Mouse (Mus musculus): ENCODE data around the gene Map3k4. TPM values are rescaled to one million over a fixed set of nuclear protein-coding genes. Genes with fewer than 3 reads are reported as not detected.
"Not testable (repeated sequence)": the region's sequence is repeated elsewhere in the genome, so short reads cannot be mapped to it uniquely, and the experiment has no call there.

Map3k4 gene
- polyA plus RNA-seq, 1 experiment: 7.4 TPM

DNA sequence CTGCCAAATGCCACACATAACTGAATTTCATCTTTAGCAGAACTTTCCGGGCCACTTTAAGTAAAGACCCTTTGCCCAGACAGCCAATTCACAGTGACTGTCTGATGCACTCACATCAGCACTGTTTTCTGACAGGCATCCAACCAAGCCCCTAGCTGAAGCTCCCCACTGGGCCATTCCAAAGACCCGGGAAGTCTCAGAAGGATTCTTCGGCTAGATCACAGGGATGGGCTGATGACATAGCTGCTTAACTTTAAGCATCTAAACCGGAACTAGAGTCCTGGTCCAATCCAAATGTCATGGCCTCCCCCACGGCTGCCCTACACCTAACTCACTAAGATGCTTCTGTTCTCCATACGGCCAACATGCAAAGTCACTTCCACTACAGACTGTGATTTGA is 25.0 kb downstream of the Map3k4 start:
- no peak overlapping the region for H3K4me3 ChIP-seq (ENCODE audit: insufficient read depth, low read depth, low read length)
- H3K4me1 ChIP-seq (ENCODE audit: control insufficient read depth, insufficient read depth, insufficient read length, low read length): peaks cover 24% of the 10 kb centered on the region
- no peak overlapping the region for H3K27ac ChIP-seq (replicated peaks; ENCODE audit: low read depth, low read length)

DNA sequence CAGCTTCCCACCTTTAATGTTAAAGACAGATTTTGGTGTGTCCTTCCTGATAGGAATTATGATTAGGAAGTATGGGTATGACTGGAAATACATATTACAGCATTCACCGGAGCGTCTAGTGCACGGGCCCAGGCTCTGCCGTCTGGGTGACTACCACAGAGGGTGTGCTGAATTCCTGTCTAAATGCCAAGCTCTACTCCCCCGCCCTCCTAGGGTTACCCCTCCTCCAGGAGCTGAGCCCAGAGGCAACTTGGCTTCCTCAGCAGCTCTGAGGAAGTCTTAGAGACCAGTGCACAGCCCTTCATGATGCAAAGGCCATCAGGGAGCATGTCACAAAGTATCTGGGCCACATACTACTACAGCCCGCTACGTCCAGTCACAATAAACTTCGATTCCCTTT is 25.7 kb downstream of the Map3k4 start:
- Histone ChIP-seq H3K27ac (replicated peaks; ENCODE audit: low read depth, low read length) (no peak overlapping the region), H3K4me1 (ENCODE audit: control insufficient read depth, insufficient read depth, insufficient read length, low read length) (peaks cover 21% of the 10 kb centered on the region), H3K4me3 (ENCODE audit: insufficient read depth, low read depth, low read length) (no peak overlapping the region)

- peaks cover 21% of the 10 kb centered on the region for H3K4me1 ChIP-seq (ENCODE audit: control insufficient read depth, insufficient read depth, insufficient read length, low read length)
- no peak overlapping the region for H3K27ac ChIP-seq (replicated peaks; ENCODE audit: low read depth, low read length)
- no peak overlapping the region for H3K4me3 ChIP-seq (ENCODE audit: insufficient read depth, low read depth, low read length)
Measured at GRCm38 (mm10) chr17:12292356-12292755, 26.2 kb downstream of the Map3k4 start.

DNA sequence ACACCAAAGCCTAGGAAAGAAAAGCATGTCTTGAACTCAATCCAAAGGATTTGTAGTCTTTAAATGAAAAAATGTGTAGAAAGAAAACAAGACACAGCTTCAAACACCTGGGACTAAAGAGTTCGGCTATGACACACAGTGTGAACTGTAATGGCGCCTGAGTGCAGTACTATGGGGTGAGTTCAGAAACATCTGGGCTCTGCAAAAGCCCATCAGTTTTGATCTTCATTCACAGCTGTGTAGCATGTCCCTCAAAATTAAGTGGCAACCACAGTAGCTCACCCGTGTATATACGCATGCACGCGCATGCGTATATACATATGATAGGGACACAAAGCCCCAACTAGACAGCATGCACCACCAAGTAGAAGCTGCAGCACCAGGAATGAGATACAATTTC is 27.4 kb downstream of the Map3k4 start:
- Histone ChIP-seq H3K27ac (replicated peaks; ENCODE audit: low read depth, low read length) (0 out of 2 replicates have a peak overlapping the region, but pooled peaks have one; percentile 14), H3K4me3 (ENCODE audit: insufficient read depth, low read depth, low read length) (no peak overlapping the region)

GRCm38 (mm10) chr17:12290735-12291134 is 27.9 kb downstream of the Map3k4 start:
- H3K4me1 ChIP-seq (ENCODE audit: control insufficient read depth, insufficient read depth, insufficient read length, low read length): peaks cover 15% of the 10 kb centered on the region
- H3K27ac ChIP-seq (replicated peaks; ENCODE audit: low read depth, low read length): no peak overlapping the region
- H3K4me3 ChIP-seq (ENCODE audit: insufficient read depth, low read depth, low read length): no peak overlapping the region

More for the DNA sequence above, 27.4 kb downstream of the Map3k4 start:
- H3K4me1 ChIP-seq (ENCODE audit: control insufficient read depth, insufficient read depth, insufficient read length, low read length): peaks cover 15% of the 10 kb centered on the region

DNA sequence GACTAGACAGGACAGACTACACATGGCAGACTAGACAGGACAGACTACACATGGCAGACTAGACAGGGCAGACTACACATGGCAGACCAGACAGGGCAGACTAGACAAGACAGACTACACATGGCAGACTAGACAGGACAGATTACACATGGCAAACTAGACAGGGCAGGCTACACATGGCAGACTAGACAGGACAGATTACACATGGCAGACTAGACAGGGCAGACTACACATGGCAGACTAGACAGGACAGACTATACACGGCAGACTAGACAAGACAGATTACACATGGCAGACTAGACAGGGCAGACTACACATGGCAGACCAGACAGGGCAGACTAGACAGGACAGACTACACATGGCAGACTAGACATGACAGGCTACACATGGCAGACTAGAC is 28.8 kb downstream of the Map3k4 start:
- H3K4me3 ChIP-seq (ENCODE audit: insufficient read depth, low read depth, low read length): not testable (repeated sequence)
- Histone ChIP-seq H3K4me1 (ENCODE audit: control insufficient read depth, insufficient read depth, insufficient read length, low read length) (peaks cover 15% of the 10 kb centered on the region), H3K27ac (replicated peaks; ENCODE audit: low read depth, low read length) (peak overlapping the region; percentile 56)

DNA sequence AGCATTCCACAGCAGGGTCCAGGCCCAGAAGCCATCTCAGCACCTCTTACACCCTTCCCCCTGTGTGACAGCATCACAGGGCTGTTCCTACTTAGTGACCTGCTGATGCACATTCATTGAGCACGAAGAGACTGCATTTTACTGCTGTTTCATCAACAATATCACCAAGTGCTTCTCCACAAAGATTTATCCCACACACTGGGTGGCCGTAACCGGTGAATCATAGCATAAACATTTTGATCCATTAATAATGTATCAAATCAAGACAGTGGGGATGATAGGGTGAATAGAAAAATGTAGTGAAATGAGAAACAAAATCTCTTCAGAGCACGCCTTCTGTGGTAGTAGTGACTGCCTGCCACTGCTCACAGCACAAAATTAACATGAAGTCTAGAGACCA is 29.7 kb downstream of the Map3k4 start:
- no peak overlapping the region for H3K27ac ChIP-seq (replicated peaks; ENCODE audit: low read depth, low read length)
- no peak overlapping the region for H3K4me3 ChIP-seq (ENCODE audit: insufficient read depth, low read depth, low read length)
- peaks cover 11% of the 10 kb centered on the region for H3K4me1 ChIP-seq (ENCODE audit: control insufficient read depth, insufficient read depth, insufficient read length, low read length)

DNA sequence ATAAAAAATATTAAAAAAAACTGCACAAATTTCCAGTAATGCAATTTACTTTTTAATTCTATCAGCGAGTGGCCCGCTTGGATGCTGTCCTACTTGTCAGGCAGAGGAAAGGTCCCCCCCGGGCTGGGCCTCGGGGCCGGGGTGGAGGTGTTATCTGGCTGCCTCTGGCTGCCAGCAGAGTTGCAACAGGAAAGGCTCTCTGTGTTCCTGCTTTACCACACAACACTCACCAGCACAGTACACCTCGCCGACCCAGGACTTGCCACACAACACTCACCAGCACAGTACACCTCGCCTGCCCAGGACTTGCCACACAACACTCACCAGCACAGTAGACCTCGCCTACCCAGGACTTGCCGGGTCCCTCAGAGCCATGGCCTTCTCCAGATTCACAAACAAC is 38.8 kb downstream of the Map3k4 start:
- Histone ChIP-seq H3K27ac (replicated peaks; ENCODE audit: low read depth, low read length) (no peak overlapping the region), H3K4me3 (ENCODE audit: insufficient read depth, low read depth, low read length) (no peak overlapping the region), H3K4me1 (ENCODE audit: control insufficient read depth, insufficient read depth, insufficient read length, low read length) (no peaks in the 10 kb centered on the region)

- Histone ChIP-seq H3K4me1 (ENCODE audit: control insufficient read depth, insufficient read depth, insufficient read length, low read length) (no peaks in the 10 kb centered on the region), H3K27ac (replicated peaks; ENCODE audit: low read depth, low read length) (no peak overlapping the region), H3K4me3 (ENCODE audit: insufficient read depth, low read depth, low read length) (no peak overlapping the region)
Measured at GRCm38 (mm10) chr17:12278073-12278472, 40.5 kb downstream of the Map3k4 start.

- H3K27ac ChIP-seq (replicated peaks; ENCODE audit: low read depth, low read length): no peak overlapping the region
- H3K4me1 ChIP-seq (ENCODE audit: control insufficient read depth, insufficient read depth, insufficient read length, low read length): no peaks in the 10 kb centered on the region
- H3K4me3 ChIP-seq (ENCODE audit: insufficient read depth, low read depth, low read length): no peak overlapping the region
Measured at GRCm38 (mm10) chr17:12277297-12277696, 41.3 kb downstream of the Map3k4 start.

- H3K27ac ChIP-seq (replicated peaks; ENCODE audit: low read depth, low read length): no peak overlapping the region
- no peak overlapping the region for H3K4me3 ChIP-seq (ENCODE audit: insufficient read depth, low read depth, low read length)
- no peaks in the 10 kb centered on the region for H3K4me1 ChIP-seq (ENCODE audit: control insufficient read depth, insufficient read depth, insufficient read length, low read length)
Measured at GRCm38 (mm10) chr17:12276496-12277200, 41.9 kb downstream of the Map3k4 start.

GRCm38 (mm10) chr17:12275756-12276155 is 42.8 kb downstream of the Map3k4 start:
- no peak overlapping the region for H3K27ac ChIP-seq (replicated peaks; ENCODE audit: low read depth, low read length)
- no peak overlapping the region for H3K4me3 ChIP-seq (ENCODE audit: insufficient read depth, low read depth, low read length)

GRCm38 (mm10) chr17:12273032-12273431 is 45.6 kb downstream of the Map3k4 start:
- H3K4me3 ChIP-seq (ENCODE audit: insufficient read depth, low read depth, low read length): no peak overlapping the region
- no peaks in the 10 kb centered on the region for H3K4me1 ChIP-seq (ENCODE audit: control insufficient read depth, insufficient read depth, insufficient read length, low read length)
- H3K27ac ChIP-seq (replicated peaks; ENCODE audit: low read depth, low read length): no peak overlapping the region

More at GRCm38 (mm10) chr17:12275756-12276155, 42.8 kb downstream of the Map3k4 start:
- H3K4me1 ChIP-seq (ENCODE audit: control insufficient read depth, insufficient read depth, insufficient read length, low read length): no peaks in the 10 kb centered on the region

GRCm38 (mm10) chr17:12271805-12272204 is 46.8 kb downstream of the Map3k4 start:
- no peak overlapping the region for H3K4me3 ChIP-seq (ENCODE audit: insufficient read depth, low read depth, low read length)
- H3K4me1 ChIP-seq (ENCODE audit: control insufficient read depth, insufficient read depth, insufficient read length, low read length): peaks cover under 1% of the 10 kb centered on the region; the same call in 1 of the 2 replicates

DNA sequence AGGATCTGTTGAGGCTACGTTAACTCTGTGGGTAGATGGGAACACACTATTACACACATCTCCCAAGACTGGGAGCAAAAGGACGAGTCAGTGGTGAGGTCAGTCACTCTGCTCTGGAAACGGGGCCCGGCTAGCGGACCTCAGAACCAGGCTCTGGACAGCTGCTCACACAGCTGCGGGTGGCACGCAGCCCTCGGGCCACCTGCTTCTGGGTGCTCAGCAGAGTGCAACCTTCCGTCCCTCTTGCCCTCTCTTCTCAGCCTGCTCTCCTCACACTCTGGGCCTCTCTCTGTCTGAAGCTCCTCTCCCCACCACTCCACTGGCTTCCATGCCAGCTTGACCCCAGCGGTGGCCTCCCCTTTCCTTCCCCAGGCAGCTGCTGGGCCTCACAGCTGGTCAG is 50.1 kb downstream of the Map3k4 start:
- Histone ChIP-seq H3K27ac (replicated peaks; ENCODE audit: low read depth, low read length) (no peak overlapping the region), H3K4me1 (ENCODE audit: control insufficient read depth, insufficient read depth, insufficient read length, low read length) (peaks cover 7% of the 10 kb centered on the region), H3K4me3 (ENCODE audit: insufficient read depth, low read depth, low read length) (no peak overlapping the region)

More at GRCm38 (mm10) chr17:12271805-12272204, 46.8 kb downstream of the Map3k4 start:
- no peak overlapping the region for H3K27ac ChIP-seq (replicated peaks; ENCODE audit: low read depth, low read length)

DNA sequence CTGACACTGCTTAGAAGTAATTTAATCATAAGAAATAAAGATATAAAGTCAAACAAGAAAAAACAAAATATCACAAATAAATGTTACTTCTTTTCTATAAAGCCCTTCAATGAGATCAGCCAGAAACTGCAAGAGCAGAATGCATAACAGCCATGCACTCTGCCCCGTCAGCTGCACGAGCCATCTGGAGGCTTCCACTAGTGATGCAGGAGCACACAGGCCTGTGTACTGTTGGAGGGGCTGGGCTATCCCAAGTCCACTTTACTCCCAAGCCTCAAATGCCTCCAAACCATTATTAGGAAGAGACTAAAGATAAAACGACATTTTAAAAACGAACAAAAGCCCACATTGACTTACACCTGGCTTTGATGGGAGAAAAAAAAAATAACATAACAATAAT is 50.5 kb downstream of the Map3k4 start:
- H3K4me1 ChIP-seq (ENCODE audit: control insufficient read depth, insufficient read depth, insufficient read length, low read length): peaks cover 7% of the 10 kb centered on the region
- H3K4me3 ChIP-seq (ENCODE audit: insufficient read depth, low read depth, low read length): no peak overlapping the region
- no peak overlapping the region for H3K27ac ChIP-seq (replicated peaks; ENCODE audit: low read depth, low read length)
